Mouse (Mus musculus) embryonic facial prominence, embryonic 15.5 days (tissue): ENCODE measurements around the gene Gmds. TPM values are rescaled to one million over a fixed set of nuclear protein-coding genes. Genes with fewer than 3 reads are reported as not detected.
A peak's percentile ranks its signal among the peaks of the same experiment; 100 is the strongest.

Experiments used
- ATAC-seq: fragments of 200-750 bp; cut with Nextera tagmentation; 2 replicates; pipeline ENCODE4 v1.8.0; 2017; ENCODE audit warnings: low read depth, moderate TSS enrichment; ENCODE audit not compliant: insufficient number of reproducible peaks, low FRiP score, low TSS enrichment
- H3K27ac ChIP-seq: fragments of 300-500 bp; sonication (generic); replicated peaks from 2 replicates; pipeline ENCODE4 v1.5.1; 2015; ENCODE audit warnings: mild to moderate bottlenecking, inconsistent platforms
- H3K27me3 ChIP-seq: fragments of 300-500 bp; sonication (generic); 2 replicates; pipeline ENCODE4 v1.6.1; 2015; ENCODE audit warnings: inconsistent platforms
- H3K36me3 ChIP-seq: fragments of 300-500 bp; sonication (generic); 2 replicates; pipeline ENCODE4 v1.6.1; 2015; ENCODE audit warnings: mild to moderate bottlenecking, inconsistent platforms
- H3K4me1 ChIP-seq: fragments of 300-500 bp; sonication (generic); 2 replicates; pipeline ENCODE4 v1.6.1; 2015; ENCODE audit warnings: inconsistent platforms
- H3K4me2 ChIP-seq: fragments of 300-500 bp; sonication (generic); replicated peaks from 2 replicates; pipeline ENCODE4 v1.6.1; 2015; ENCODE audit warnings: mild to moderate bottlenecking, inconsistent platforms
- H3K4me3 ChIP-seq: fragments of 300-500 bp; sonication (generic); replicated peaks from 2 replicates; pipeline ENCODE4 v1.5.1; 2015; ENCODE audit warnings: mild to moderate bottlenecking, inconsistent platforms
- H3K9ac ChIP-seq: fragments of 300-500 bp; sonication (generic); 2 replicates; pipeline ENCODE4 v1.6.1; 2015; ENCODE audit warnings: inconsistent platforms
- H3K9me3 ChIP-seq: fragments of 300-500 bp; sonication (generic); replicated peaks from 2 replicates; pipeline ENCODE4 v1.6.1; 2016; ENCODE audit warnings: inconsistent platforms
- WGBS: fragments of 180-500 bp; shearing (Covaris S2); methylation state at CpG from one replicate; pipeline ENCODE4 v1.1.7; 2015; 5-methylcytosine and 5-hydroxymethylcytosine counted together
- polyA plus RNA-seq: library from polyadenylated mRNA; unstranded; fragments of >200 nt; fragmentation: Nextera tagmentation; extraction: Ambion mirVana; gene quantifications from 2 replicates; pipeline ENCODE4 v1.2.1, GENCODE M21; 2015

The Gmds gene
- polyA plus RNA-seq, 1 experiment from 2014 or later: 36.3 TPM

DNA sequence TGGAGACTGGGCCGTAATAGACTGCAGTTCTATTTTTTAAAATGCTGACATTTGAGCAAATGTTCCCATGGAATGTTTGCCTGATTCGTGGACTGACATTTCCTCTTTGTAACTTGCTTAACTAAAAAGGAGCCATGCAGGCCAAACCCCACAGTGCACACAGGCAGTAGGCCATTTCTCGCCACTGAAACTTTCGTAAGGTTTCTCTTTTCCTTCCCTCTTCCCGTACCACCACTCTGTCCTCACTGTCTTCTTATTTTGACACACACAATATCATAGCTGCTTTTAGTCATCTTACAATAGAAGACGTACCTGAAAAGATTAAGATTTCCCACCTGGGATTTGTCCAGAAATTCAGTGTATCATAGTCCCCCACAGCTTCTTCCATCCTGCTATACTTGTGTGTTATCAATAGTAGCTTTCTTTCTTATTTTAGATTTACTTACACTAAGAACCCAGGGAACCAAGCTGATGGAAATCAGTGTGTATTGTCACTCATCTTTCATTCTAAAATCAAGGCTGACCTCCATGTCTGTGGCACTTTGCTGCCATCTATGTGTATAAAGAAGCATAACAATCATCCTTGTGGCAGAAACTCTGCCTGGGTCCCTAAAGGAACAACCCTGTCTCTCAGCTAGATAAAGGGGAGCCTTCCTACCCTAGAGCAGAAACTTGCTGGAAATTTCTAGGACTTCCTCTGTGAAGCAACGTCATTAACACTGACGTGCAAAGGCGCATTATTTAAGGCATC, 124.7 kb downstream of the Gmds start:
- Histone ChIP-seq H3K4me2 (no peak overlapping the region), H3K4me3 (no peak overlapping the region), H3K27ac (no peak overlapping the region), H3K4me1 (no peaks in the 10 kb centered on the region), H3K36me3 (no peaks in the 10 kb centered on the region), H3K9ac (no peak overlapping the region), H3K27me3 (no peaks in the 10 kb centered on the region), H3K9me3 (no peaks in the 10 kb centered on the region)
- ATAC-seq: no peak
- 39% methylated on average over 9 of the region's 9 CpGs for WGBS

DNA sequence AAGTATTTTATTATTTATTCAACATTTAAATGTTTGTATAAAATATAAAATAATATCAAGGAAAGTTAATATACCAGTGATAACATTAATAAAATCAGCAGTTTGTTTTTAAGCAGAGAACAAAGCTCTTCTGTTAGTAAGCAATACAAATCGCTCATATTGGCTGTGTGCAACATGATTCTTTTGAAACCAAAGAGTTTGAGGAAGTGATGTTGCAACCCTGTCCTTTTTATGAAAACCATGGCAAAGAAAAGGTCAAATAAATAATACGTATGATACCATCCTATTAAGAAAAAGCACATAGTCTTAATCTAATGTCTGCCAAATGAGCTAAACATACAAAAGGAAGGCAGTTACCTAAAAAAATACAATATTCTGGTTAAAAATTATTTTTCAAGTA, 126.4 kb downstream of the Gmds start:
- WGBS: 58% methylated on average over 2 of the region's 2 CpGs
- ATAC-seq: no peak
- H3K27me3 ChIP-seq: no peaks in the 10 kb centered on the region
- no peaks in the 10 kb centered on the region for H3K36me3 ChIP-seq
- no peak overlapping the region for H3K4me3 ChIP-seq
- H3K9ac ChIP-seq: no peak overlapping the region
- H3K27ac ChIP-seq: no peak overlapping the region
- H3K4me1 ChIP-seq: no peaks in the 10 kb centered on the region
- no peaks in the 10 kb centered on the region for H3K9me3 ChIP-seq
- H3K4me2 ChIP-seq: no peak overlapping the region

DNA sequence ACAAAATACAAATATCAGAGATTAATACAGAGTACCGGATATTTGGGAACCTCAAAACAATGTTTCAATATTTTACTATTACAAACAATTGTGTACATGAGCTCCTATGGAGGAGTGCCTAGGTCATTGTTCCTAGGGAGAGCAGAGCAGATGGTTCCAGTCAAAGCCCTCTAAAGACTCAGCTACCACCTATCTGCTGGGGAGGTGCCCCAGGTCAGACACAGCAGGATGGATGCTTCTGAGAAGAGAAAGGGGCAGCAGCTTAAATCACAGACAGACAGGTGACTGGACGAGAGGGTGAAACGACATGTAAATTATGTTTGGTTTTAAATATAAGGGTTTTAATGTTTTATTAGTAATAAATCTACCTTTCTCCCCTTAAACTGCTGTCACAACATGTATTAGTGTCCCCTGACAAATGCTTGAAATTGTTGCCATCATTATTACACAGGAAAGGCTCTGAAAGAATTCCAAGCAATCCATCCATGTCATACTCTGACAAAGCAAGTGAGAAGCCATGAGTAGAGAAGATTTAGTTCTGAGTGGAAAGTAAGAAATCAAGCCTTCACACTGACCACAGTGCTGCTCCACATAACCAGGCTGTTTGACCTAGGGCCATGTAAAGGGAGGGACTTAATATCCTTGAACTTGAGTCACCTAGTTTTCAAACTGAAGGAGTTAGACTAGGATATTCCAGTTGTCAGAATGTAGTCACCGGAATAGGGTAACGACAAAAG, 131.2 kb downstream of the Gmds start:
- Histone ChIP-seq H3K9ac (no peak overlapping the region), H3K27me3 (no peaks in the 10 kb centered on the region), H3K4me3 (no peak overlapping the region), H3K27ac (no peak overlapping the region), H3K36me3 (no peaks in the 10 kb centered on the region), H3K4me2 (no peak overlapping the region), H3K4me1 (no peaks in the 10 kb centered on the region), H3K9me3 (no peaks in the 10 kb centered on the region)
- ATAC-seq: no peak
- WGBS: 77% methylated on average over 5 of the region's 5 CpGs

DNA sequence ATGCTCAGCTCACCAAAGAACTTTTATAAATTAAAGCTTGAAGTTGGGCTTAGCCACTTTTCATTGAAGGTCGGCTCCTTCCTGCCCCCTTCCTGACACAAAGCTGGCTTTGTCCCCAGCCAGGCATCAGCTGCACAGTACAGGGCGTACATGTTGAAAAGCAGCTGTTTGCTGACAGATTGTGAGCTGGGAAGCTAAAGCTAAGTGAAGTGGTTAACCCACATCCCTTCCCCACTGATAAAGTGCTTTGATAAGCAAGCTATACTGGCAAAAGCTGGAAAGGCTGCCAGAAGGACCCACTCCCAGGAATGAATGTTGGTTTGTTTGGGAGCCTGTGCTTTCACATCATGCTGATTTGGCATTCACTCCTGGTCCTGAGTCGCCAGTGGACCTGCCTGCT, 158.6 kb downstream of the Gmds start:
- WGBS: 26% methylated on average over 3 of the region's 3 CpGs
- H3K27me3 ChIP-seq: no peaks in the 10 kb centered on the region
- H3K4me3 ChIP-seq: no peak overlapping the region
- H3K4me2 ChIP-seq: no peak overlapping the region
- no peaks in the 10 kb centered on the region for H3K36me3 ChIP-seq
- ATAC-seq: 0 out of 2 replicates have a peak, but pooled peaks have one; percentile 43
- H3K4me1 ChIP-seq: no peaks in the 10 kb centered on the region
- H3K27ac ChIP-seq: no peak overlapping the region
- no peak overlapping the region for H3K9ac ChIP-seq
- H3K9me3 ChIP-seq: no peaks in the 10 kb centered on the region

DNA sequence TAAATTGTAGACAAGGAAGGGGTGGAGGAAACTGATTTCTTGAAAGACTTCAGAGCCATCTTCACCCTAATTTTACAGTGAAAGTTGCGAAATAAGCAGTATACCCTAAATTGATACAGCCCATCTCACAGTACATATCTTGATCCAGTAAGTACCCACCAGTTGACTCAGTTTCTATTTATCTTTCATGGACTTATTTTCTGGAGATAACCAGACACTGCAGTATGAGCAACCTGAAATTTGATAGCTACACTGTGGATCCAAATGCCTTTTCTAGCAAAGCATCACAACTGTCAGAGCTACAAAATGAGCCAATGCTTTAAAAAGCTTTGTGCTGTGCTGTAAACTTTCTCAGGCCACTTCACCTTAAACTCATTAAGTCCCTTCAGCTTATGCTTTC, 159.9 kb downstream of the Gmds start:
- Histone ChIP-seq H3K4me2 (no peak overlapping the region), H3K27ac (no peak overlapping the region), H3K9ac (no peak overlapping the region), H3K36me3 (no peaks in the 10 kb centered on the region), H3K9me3 (no peaks in the 10 kb centered on the region), H3K4me1 (no peaks in the 10 kb centered on the region), H3K4me3 (no peak overlapping the region), H3K27me3 (no peaks in the 10 kb centered on the region)
- 90% methylated on average over 1 of the region's 1 CpGs for WGBS
- no peak for ATAC-seq

DNA sequence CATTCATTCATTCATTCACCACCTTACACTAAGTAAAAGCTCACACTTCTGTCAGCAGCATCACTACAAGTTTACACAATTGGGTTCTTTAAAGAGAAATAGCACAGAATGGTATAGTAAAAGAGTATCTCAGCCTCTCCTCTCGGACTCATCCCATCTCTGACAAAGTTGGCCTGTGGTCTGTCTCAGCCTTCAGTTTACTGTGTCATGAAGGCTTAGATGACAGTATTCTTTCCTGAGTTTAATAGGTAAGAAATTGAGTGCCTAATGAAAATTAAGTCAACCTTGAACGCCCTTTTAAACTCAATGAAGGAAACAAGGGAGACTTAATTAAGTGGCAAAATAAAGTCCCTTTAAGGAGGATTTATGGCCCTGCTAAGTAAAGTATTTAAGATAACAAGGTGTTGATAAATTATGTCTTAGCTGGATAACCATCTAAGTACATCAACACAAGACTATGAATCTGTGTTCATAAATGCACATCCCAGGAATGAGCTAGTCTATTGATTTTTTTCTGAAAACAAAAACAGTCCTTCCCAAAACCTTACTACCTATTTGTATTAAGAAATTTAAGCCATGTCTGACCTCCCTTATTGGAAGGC, 160.6 kb downstream of the Gmds start:
- Histone ChIP-seq H3K36me3 (no peaks in the 10 kb centered on the region), H3K4me2 (no peak overlapping the region), H3K4me3 (no peak overlapping the region), H3K9me3 (no peaks in the 10 kb centered on the region), H3K9ac (no peak overlapping the region), H3K27ac (no peak overlapping the region), H3K27me3 (no peaks in the 10 kb centered on the region), H3K4me1 (no peaks in the 10 kb centered on the region)
- no peak for ATAC-seq
- 81% methylated on average over 2 of the region's 2 CpGs for WGBS

DNA sequence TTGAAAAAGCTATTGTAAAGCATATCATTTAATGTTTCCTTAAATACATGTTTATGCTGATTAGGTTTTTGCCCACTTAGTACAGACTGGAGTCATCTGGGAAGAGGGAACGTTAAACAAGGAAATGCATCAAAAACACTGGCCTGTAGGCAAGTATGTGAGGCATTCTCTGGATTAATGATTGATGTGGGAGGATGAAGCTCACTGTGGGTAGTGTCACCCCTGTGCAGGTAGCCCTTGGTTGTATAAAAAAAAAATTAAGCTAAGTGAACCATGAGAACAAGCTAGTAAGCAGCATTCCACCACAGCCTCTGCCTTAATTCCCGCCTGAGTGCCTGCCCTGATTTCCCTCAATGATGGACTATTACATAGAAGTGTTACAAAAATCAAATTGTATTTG, 163.5 kb downstream of the Gmds start:
- Histone ChIP-seq H3K4me1 (no peaks in the 10 kb centered on the region), H3K27me3 (no peaks in the 10 kb centered on the region), H3K27ac (no peak overlapping the region), H3K4me3 (no peak overlapping the region), H3K36me3 (no peaks in the 10 kb centered on the region), H3K9me3 (no peaks in the 10 kb centered on the region), H3K4me2 (no peak overlapping the region), H3K9ac (no peak overlapping the region)
- no peak for ATAC-seq
- 62% methylated on average over 2 of the region's 2 CpGs for WGBS

DNA sequence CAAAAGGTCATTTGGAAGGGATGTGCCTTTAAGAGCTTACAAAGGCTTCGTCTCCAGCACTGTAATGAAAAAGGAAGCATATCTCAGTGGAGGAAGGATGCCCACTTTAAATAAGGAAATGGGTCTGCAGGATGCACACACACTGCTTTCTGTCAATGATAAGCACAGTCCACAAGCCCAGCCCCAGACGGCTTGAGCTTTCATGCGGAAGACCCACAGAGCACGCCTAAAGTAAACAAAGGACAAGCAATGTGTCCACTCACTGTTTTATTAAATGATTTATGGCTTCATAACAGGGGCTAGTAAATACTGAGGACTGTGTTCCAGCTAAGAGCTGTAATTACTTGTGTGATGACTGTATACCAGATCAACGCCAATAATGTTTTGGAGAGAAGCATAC, 169.4 kb downstream of the Gmds start:
- Histone ChIP-seq H3K4me2 (no peak overlapping the region), H3K27ac (no peak overlapping the region), H3K36me3 (no peaks in the 10 kb centered on the region), H3K4me1 (no peaks in the 10 kb centered on the region), H3K9me3 (no peaks in the 10 kb centered on the region), H3K9ac (no peak overlapping the region), H3K27me3 (no peaks in the 10 kb centered on the region), H3K4me3 (no peak overlapping the region)
- WGBS: 54% methylated on average over 5 of the region's 5 CpGs
- no peak for ATAC-seq

DNA sequence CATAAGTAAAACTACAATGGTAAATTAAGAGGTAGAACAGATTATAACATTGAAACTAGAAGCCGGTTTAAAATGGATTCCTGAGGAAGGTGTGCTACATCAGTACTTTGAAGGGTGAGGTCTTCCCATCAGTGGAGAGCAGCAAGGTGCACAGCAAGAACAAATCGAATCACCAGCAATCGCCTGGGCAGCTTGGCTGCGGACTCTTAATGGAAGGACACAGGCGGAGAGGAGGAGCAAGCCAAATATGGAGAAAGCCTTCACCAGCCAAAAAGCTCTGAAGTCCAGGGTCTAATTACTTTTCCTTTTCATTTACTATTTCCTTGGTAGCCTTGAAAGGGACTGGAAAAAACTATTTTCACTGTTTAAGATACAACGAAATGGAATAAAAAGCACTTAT, 170.7 kb downstream of the Gmds start:
- no peak for ATAC-seq
- Histone ChIP-seq H3K27ac (no peak overlapping the region), H3K36me3 (no peaks in the 10 kb centered on the region), H3K4me2 (no peak overlapping the region), H3K9ac (no peak overlapping the region), H3K27me3 (no peaks in the 10 kb centered on the region), H3K9me3 (no peaks in the 10 kb centered on the region), H3K4me1 (no peaks in the 10 kb centered on the region), H3K4me3 (no peak overlapping the region)
- 86% methylated on average over 6 of the region's 6 CpGs for WGBS

DNA sequence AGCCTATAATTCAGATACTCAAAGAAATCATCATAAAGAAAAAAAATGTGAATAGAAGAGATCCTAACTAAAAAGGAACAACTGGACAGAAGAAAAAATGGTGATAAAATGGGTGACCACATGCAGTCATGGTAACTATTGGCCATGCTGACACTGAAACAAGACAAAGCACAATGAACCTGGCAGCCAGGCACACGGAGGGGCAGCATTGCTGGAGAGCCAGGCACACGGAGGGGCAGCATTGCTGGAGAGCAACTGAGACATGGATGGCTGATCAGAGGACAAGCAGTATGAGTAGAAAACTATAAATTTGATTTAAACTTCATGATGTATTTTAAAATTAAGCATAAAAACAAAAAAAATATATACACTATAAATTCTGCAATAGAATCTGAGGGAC, 173.0 kb downstream of the Gmds start:
- Histone ChIP-seq H3K4me3 (no peak overlapping the region), H3K36me3 (no peaks in the 10 kb centered on the region)
- ATAC-seq: no peak

DNA sequence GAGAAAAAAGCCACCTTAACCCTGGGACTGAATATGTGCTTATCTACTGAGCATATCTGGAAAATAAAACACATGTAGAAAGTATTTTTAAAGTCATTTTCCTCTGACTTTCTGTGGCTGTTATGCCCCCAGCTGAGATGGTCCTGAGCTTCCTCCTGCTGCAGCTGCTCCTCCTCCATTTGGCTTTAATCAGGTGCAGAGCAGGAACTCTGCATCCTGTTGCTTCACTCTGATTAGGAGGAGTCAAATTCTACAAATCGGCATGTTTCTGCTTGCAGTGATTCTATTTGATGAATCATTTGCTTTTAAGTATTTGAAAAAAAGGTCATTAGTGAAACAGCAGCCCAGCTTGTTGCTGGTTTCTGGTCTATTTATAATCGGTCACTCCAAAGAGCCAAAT, 177.0 kb downstream of the Gmds start:
- no peak for ATAC-seq
- no peak overlapping the region for H3K4me3 ChIP-seq
- no peaks in the 10 kb centered on the region for H3K9me3 ChIP-seq
- WGBS: 10% methylated on average over 2 of the region's 2 CpGs
- no peaks in the 10 kb centered on the region for H3K4me1 ChIP-seq
- no peak overlapping the region for H3K4me2 ChIP-seq
- no peak overlapping the region for H3K9ac ChIP-seq
- no peaks in the 10 kb centered on the region for H3K36me3 ChIP-seq
- no peak overlapping the region for H3K27ac ChIP-seq
- no peaks in the 10 kb centered on the region for H3K27me3 ChIP-seq

More for the DNA sequence above, 173.0 kb downstream of the Gmds start:
- no peaks in the 10 kb centered on the region for H3K9me3 ChIP-seq
- no peak overlapping the region for H3K9ac ChIP-seq
- WGBS: 49% methylated on average over 2 of the region's 2 CpGs
- no peaks in the 10 kb centered on the region for H3K4me1 ChIP-seq
- H3K4me2 ChIP-seq: no peak overlapping the region
- no peaks in the 10 kb centered on the region for H3K27me3 ChIP-seq
- no peak overlapping the region for H3K27ac ChIP-seq
